Mouse (Mus musculus) urinary bladder, postnatal 0 days (tissue): ENCODE measurements around the gene Commd4. TPM values are rescaled to one million over a fixed set of nuclear protein-coding genes. Genes with fewer than 3 reads are reported as not detected.

Experiments
- polyA plus RNA-seq: library from polyadenylated mRNA; unstranded; fragments of >200 nt; fragmentation: Nextera tagmentation; extraction: Ambion mirVana; gene quantifications from 2 replicates; pipeline ENCODE4 v1.2.1, GENCODE M21; 2015

The Commd4 gene
- 74.8 and 80.2 TPM in 2 replicates for polyA plus RNA-seq

GRCm38 (mm10) chr9:57158013-57158470 lies at the start of gene Commd4:
Commd4 (minus strand) TSS chr9:57158331.

GRCm38 (mm10) chr9:57148144-57148878 lies 9.8 kb downstream of the Commd4 start, which contains the start of gene Neil1:
Neil1 (minus strand) TSS chr9:57148305.

GRCm38 (mm10) chr9:57130577-57131433 lies 27.3 kb downstream of the Commd4 start, which contains the start of gene Man2c1:
Man2c1 (plus strand) TSS chr9:57130690.

Other genes starting within 250 kb of the Commd4 start
- gene Snx33, start 230.0 kb downstream of the Commd4 start, polyA plus RNA-seq: 7.1 and 7.6 TPM in 2 replicates
- gene Imp3, start 220.9 kb downstream of the Commd4 start, polyA plus RNA-seq: 67.5 and 77.8 TPM in 2 replicates
- 13.2 and 13.7 TPM in 2 replicates for gene Snupn, start 207.5 kb downstream of the Commd4 start, polyA plus RNA-seq
- gene Ptpn9, start 163.4 kb downstream of the Commd4 start, polyA plus RNA-seq: 13.6 and 16.3 TPM in 2 replicates
- 11.9 and 12.5 TPM in 2 replicates for gene Sin3a, start 86.3 kb downstream of the Commd4 start, polyA plus RNA-seq
- gene Man2c1, start 27.6 kb downstream of the Commd4 start, polyA plus RNA-seq: 47.6 and 47.8 TPM in 2 replicates
- gene Neil1, start 10.0 kb downstream of the Commd4 start, polyA plus RNA-seq: 4.5 and 4.9 TPM in 2 replicates
- gene Trcg1, start 78.2 kb upstream of the Commd4 start, polyA plus RNA-seq: 0.07 TPM in 1 of 2 replicates, not detected in the other
- 16.5 and 21.7 TPM in 2 replicates for gene 1700017B05Rik, start 104.3 kb upstream of the Commd4 start, polyA plus RNA-seq